Mouse (Mus musculus) liver, embryonic 14.5 days (tissue): ENCODE measurements around the gene Ino80d.

Experiments used
- CTCF ChIP-seq: IDR thresholded peaks from 2 replicates; pipeline ENCODE4 v1.5.1; 2016; ENCODE audit warnings: antibody characterized with exemption, low read depth, control low read depth
- EP300 ChIP-seq: IDR thresholded peaks from 2 replicates; pipeline ENCODE4 v1.6.1; 2016; ENCODE audit warnings: antibody characterized with exemption, low read depth

GRCm38 (mm10) chr1:63129857-63130690 lies 15.6 kb upstream of the Ino80d start:
- TF ChIP-seq EP300 (no peak; the same call in 1 of the 2 replicates), CTCF (no peak)
